Mouse (Mus musculus): ENCODE results near the gene Vmn1r60. TPM values are rescaled to one million over a fixed set of nuclear protein-coding genes. Genes with fewer than 3 reads are reported as not detected.
"Not testable (repeated sequence)": the region's sequence is repeated elsewhere in the genome, so short reads cannot be mapped to it uniquely, and the experiment has no call there.

Vmn1r60 gene
- not detected for total RNA-seq (2021)

- DNase-seq; intact Hi-C loops (cut with DNase I): not testable (repeated sequence)
Observed at GRCm38 (mm10) chr7:5547217-5547616, at the start of gene Vmn1r60. Gene Vmn1r60, minus strand, starts transcription at chr7:5547317.

GRCm38 (mm10) chr7:5540770-5541436, 6.2 kb downstream of the Vmn1r60 start:
- DNase-seq; intact Hi-C loops (cut with DNase I): not testable (repeated sequence)

GRCm38 (mm10) chr7:5493856-5494255, 53.3 kb downstream of the Vmn1r60 start, which contains the start of gene Vmn2r28:
Gene Vmn2r28, minus strand, starts transcription at chr7:5493956.
- intact Hi-C loops (cut with DNase I); DNase-seq: not testable (repeated sequence)

Other genes with a start within 250 kb of the Vmn1r60 start
- not detected for gene Gm5065, start 196.8 kb downstream of the Vmn1r60 start, total RNA-seq (2021)
- not detected for gene Nlrp2, start 196.3 kb downstream of the Vmn1r60 start, total RNA-seq (2021)
- not detected for gene Vmn1r58, start 133.9 kb downstream of the Vmn1r60 start, total RNA-seq (2021)
- not detected for gene Vmn1r59, start 90.5 kb downstream of the Vmn1r60 start, total RNA-seq (2021)
- not detected for gene Vmn2r28, start 53.4 kb downstream of the Vmn1r60 start, total RNA-seq (2021)
- not detected for gene Vmn1r61, start 66.0 kb upstream of the Vmn1r60 start, total RNA-seq (2021)
- not detected for gene Vmn1r62, start 126.3 kb upstream of the Vmn1r60 start, total RNA-seq (2021)

Data from heart, postnatal 10 days (tissue).